Comparison of ENCODE assay signal across 20 mouse cellular contexts in the genomic region with DNA sequence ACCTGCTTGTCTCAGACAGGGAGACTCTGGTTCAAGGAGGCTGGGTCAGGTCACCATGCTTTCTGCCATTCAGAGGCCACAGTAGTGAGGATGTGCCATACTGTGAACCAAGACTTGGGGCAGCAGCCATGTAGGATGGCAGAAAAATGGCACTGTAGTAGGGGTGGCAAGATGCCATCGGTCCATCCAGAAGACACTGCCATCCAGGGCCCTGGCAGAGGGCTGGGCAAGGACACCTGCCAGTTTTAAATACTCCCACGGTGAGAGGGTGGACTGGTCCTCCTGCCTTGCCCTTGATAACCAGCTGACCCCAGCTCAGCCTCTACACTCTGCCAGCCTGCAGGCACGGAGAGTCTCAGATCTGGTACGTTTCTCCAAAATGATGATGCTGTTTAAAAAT.
DNase-seq lines count a peak whose midpoint lies in the region; ATAC-seq lines count a peak whose summit lies in the region.
"Had no signal": no experiment of that assay in that cellular context is flagged by ENCODE, and none has a peak within 500 bp of the region (broad histone marks: within the 10 kb centered on the region; RNA-seq: fewer than 3 reads in every experiment).

No protein-coding gene starts in this region.

- ATAC-seq in cerebellum, adult (ENCODE audit: insufficient number of reproducible peaks, low FRiP score, low TSS enrichment), result no peak
- no peak for ATAC-seq in neural tube, embryonic 15.5 days (ENCODE audit: low FRiP score)
- ATAC-seq: CD4-positive, CD25-positive, alpha-beta regulatory T cell, adult 4 months; forebrain, embryonic 15.5 days; intestine, embryonic 16.5 days had no signal

- no peaks in the 10 kb centered on the region for H3K9me3 ChIP-seq in neural tube, embryonic 15.5 days (replicated peaks)
- H3K9me3 ChIP-seq: embryonic facial prominence, embryonic 12.5 days; hindbrain, embryonic 15.5 days had no signal

- no peak overlapping the region for H3K4me2 ChIP-seq in neural tube, embryonic 15.5 days
- H3K4me2 ChIP-seq: embryonic facial prominence, embryonic 12.5 days; forebrain, embryonic 15.5 days; heart, embryonic 12.5 days; hindbrain, embryonic 15.5 days had no signal

- peaks cover 50% of the 10 kb centered on the region for H3K4me1 ChIP-seq in neural tube, embryonic 15.5 days
- H3K4me1 ChIP-seq: embryonic facial prominence, embryonic 12.5 days; forebrain, embryonic 15.5 days; heart, embryonic 12.5 days had no signal

- no peaks in the 10 kb centered on the region for H3K36me3 ChIP-seq in neural tube, embryonic 15.5 days
- H3K36me3 ChIP-seq: embryonic facial prominence, embryonic 12.5 days; forebrain, embryonic 15.5 days; G1E; heart, embryonic 12.5 days; hindbrain, embryonic 10.5 days; hindbrain, embryonic 15.5 days had no signal

- H3K27me3 ChIP-seq in neural tube, embryonic 15.5 days (replicated peaks), result no peaks in the 10 kb centered on the region
- H3K27me3 ChIP-seq: forebrain, embryonic 15.5 days; hindbrain, embryonic 15.5 days had no signal

- H3K27ac ChIP-seq in neural tube, embryonic 15.5 days (replicated peaks), result 0 out of 2 replicates have a peak overlapping the region, but pooled peaks have one; percentile 38
- H3K27ac ChIP-seq: embryonic facial prominence, embryonic 12.5 days; forebrain, embryonic 15.5 days; hindbrain, embryonic 10.5 days; hindbrain, embryonic 15.5 days had no signal

- no peak overlapping the region for H3K4me3 ChIP-seq in neural tube, embryonic 15.5 days (replicated peaks)
- H3K4me3 ChIP-seq: embryonic facial prominence, embryonic 12.5 days; forebrain, embryonic 15.5 days; heart, embryonic 12.5 days; hindbrain, embryonic 10.5 days; hindbrain, embryonic 15.5 days had no signal

- no peak overlapping the region for H3K9ac ChIP-seq in neural tube, embryonic 15.5 days (replicated peaks)
- H3K9ac ChIP-seq: embryonic facial prominence, embryonic 12.5 days; forebrain, embryonic 15.5 days; heart, embryonic 12.5 days; hindbrain, embryonic 15.5 days had no signal

- WGBS in neural tube, embryonic 15.5 days, result 77% methylated on average over 4 of the region's 4 CpGs

- peak; percentile 20 for DNase-seq in cerebellum, adult 11 months
- DNase-seq in neural tube, embryonic 10.5 days (ENCODE audit: extremely low spot score, low spot score), result no peak
- peak; percentile 49 to 70 for DNase-seq in cerebellum, postnatal 25 days
- no peak for DNase-seq in thymus, postnatal 25 days
- DNase-seq in layer of hippocampus, adult 11-12 months (ENCODE audit: low spot score), result no peak
- DNase-seq: adrenal gland, adult 8-10 months; adrenal gland, postnatal 36 days; B cell, adult 2 months; gastrocnemius, postnatal 25 days; kidney, adult 2 months had no signal

Comparison
In these comparisons a context has a peak if more than half of its experiments do, and no peak if none do; other contexts are left out.
1. DNase-seq: peak in cerebellum, adult 11 months (single experiment) and cerebellum, postnatal 25 days (2 of 2); none in neural tube, embryonic 10.5 days (single experiment), thymus, postnatal 25 days (single experiment) and layer of hippocampus, adult 11-12 months (single experiment).